Mouse (Mus musculus): ENCODE measurements around the gene Sntg2. TPM values are rescaled to one million over a fixed set of nuclear protein-coding genes. Genes with fewer than 3 reads are reported as not detected.
A peak's percentile ranks its signal among the peaks of the same experiment; 100 is the strongest.

Sntg2 gene
- polyA plus RNA-seq, 1 experiment, result 2.4 TPM

DNA sequence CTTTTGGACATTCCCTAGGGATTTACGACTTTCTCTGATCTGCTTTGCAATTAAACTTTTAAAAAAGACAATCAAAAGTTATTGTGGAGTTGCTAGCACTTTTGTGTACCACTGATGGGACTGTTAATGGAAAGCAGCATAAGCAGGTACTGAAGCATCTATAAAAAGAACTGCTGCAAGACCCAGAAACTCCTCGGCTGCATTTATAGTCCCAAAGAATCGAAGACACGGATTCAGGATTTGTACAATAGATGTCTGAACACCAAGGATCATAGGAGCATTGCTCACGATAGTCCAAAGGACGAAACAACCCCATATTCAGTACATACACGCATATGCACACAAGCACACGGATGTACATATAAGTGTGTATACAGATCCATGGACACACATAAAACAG, 213.4 kb downstream of the Sntg2 start:
- Histone ChIP-seq H3K27ac (ENCODE audit: insufficient read depth, low read length) (no peak overlapping the region), H3K4me1 (ENCODE audit: control insufficient read depth, insufficient read depth, low read length) (no peaks in the 10 kb centered on the region), H3K4me3 (ENCODE audit: insufficient read depth, low read length) (no peak overlapping the region)
- TF ChIP-seq CTCF (IDR thresholded peaks at IDR 0.05; ENCODE audit: extremely low read depth, insufficient read depth, low read length) (no peak), POLR2A (IDR thresholded peaks at IDR 0.05; ENCODE audit: extremely low read depth, insufficient read depth, low read length) (no peak)

DNA sequence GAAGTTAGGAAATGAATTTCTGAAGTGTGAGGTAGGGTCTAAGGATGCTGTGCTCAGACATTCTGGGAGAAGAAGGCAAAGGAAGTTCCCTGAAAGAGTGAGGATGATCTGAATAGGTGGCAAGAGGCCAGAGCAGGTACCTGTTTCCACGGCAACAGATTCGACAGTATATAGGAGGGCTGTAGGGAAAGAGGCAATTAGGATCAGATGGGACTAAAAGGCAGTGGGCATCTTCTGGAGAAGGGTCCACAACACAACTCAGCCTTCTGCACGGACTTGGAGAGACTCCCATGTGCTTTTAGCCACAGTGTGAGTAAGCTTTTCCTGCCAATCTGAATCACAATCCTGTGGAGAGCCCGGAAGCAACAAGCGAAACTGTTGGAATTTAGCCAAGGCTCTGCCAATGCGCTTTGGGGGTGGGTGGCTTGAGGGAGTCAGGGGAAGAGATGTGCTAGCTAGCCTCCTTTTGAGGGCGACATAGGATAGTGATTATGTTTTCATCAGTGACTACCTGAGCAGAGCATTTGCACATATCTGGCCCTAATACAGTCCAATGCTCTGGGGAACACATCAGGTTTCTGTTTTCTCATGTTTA, 219.0 kb downstream of the Sntg2 start:
- 0 out of 2 replicates have a peak, but pooled peaks cover 2% of the 10 kb centered on the region for H3K4me1 ChIP-seq (ENCODE audit: control insufficient read depth, insufficient read depth, low read length)
- H3K27ac ChIP-seq (ENCODE audit: insufficient read depth, low read length), result no peak overlapping the region
- no peak for TF ChIP-seq POLR2A (IDR thresholded peaks at IDR 0.05; ENCODE audit: extremely low read depth, insufficient read depth, low read length)
- TF ChIP-seq CTCF (IDR thresholded peaks at IDR 0.05; ENCODE audit: extremely low read depth, insufficient read depth, low read length), result no peak
- no peak overlapping the region for H3K4me3 ChIP-seq (ENCODE audit: insufficient read depth, low read length)

DNA sequence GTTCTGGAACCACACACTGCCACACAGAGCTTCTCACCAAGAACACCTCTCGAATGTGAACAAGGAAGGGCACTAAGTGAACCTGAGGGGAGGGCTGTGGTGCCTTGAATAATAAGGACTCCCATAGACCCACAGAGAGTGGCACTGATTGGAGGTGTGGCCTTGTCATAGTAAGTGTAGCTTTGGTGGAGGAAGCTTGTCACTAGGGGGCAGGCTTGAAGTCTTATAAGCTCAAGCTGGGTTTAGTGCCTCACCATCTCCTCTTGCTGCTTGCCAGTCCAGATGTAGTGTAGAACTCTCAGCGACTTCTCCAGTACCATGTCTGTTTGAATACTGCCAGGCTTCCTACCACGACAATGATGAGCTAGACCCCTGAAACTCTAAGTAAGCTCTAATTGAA, 231.1 kb downstream of the Sntg2 start:
- TF ChIP-seq POLR2A (IDR thresholded peaks at IDR 0.05; ENCODE audit: extremely low read depth, insufficient read depth, low read length) (no peak), CTCF (IDR thresholded peaks at IDR 0.05; ENCODE audit: extremely low read depth, insufficient read depth, low read length) (peak; percentile 35)
- Histone ChIP-seq H3K27ac (ENCODE audit: insufficient read depth, low read length) (no peak overlapping the region), H3K4me3 (ENCODE audit: insufficient read depth, low read length) (no peak overlapping the region), H3K4me1 (ENCODE audit: control insufficient read depth, insufficient read depth, low read length) (no peaks in the 10 kb centered on the region)

DNA sequence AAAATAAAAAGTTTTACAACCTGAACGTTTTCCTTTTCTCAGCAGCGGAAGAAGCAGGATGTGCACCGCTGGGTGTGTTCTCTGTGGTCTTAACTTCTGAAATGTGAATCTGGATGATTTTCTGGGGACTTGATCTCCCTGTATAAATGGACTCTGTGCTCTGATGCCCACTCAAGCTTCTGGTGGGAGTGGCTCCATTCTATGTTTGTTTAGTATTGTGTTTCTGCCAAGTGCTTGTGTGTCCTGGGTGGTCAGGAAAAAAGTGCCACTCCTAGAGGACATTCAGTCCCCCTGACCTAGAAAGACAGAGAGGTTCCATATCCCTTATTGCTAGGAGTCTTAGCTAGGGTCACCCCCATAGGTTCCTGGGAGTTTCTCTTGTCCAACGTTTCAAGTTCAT, 240.7 kb downstream of the Sntg2 start, which contains the start of gene Tpo:
Gene Tpo, minus strand, starts transcription at position 101 of the 400 bp plus-strand sequence.
- no peak within 1 kb of the TSS for H3K4me3 ChIP-seq (ENCODE audit: insufficient read depth, low read length)
- no peaks in the 10 kb centered on the region for H3K4me1 ChIP-seq (ENCODE audit: control insufficient read depth, insufficient read depth, low read length)

DNA sequence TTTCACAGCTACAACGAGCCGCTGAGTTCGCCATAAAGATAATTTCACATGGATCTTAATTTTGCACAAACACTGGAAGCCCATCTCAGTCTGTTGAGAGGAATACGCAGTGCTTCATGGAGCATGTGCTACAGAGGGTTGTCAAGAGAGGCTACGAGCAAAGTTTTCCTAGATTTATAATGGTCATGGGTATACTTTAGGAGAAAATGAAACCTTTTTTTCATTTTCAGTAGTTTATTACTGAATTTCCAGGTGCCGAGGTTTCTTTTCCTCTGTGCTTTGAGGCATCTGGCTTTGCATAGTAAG, 243.8 kb downstream of the Sntg2 start:
- TF ChIP-seq CTCF (IDR thresholded peaks at IDR 0.05; ENCODE audit: extremely low read depth, insufficient read depth, low read length) (no peak), POLR2A (IDR thresholded peaks at IDR 0.05; ENCODE audit: extremely low read depth, insufficient read depth, low read length) (no peak)
- H3K27ac ChIP-seq (ENCODE audit: insufficient read depth, low read length), result no peak overlapping the region
- no peak overlapping the region for H3K4me3 ChIP-seq (ENCODE audit: insufficient read depth, low read length)
- no peaks in the 10 kb centered on the region for H3K4me1 ChIP-seq (ENCODE audit: control insufficient read depth, insufficient read depth, low read length)

More for the DNA sequence above, 240.7 kb downstream of the Sntg2 start, which contains the start of gene Tpo:
- no peak for TF ChIP-seq CTCF (IDR thresholded peaks at IDR 0.05; ENCODE audit: extremely low read depth, insufficient read depth, low read length)
- no peak for TF ChIP-seq POLR2A (IDR thresholded peaks at IDR 0.05; ENCODE audit: extremely low read depth, insufficient read depth, low read length)
- H3K27ac ChIP-seq (ENCODE audit: insufficient read depth, low read length), result no peak within 1 kb of the TSS

DNA sequence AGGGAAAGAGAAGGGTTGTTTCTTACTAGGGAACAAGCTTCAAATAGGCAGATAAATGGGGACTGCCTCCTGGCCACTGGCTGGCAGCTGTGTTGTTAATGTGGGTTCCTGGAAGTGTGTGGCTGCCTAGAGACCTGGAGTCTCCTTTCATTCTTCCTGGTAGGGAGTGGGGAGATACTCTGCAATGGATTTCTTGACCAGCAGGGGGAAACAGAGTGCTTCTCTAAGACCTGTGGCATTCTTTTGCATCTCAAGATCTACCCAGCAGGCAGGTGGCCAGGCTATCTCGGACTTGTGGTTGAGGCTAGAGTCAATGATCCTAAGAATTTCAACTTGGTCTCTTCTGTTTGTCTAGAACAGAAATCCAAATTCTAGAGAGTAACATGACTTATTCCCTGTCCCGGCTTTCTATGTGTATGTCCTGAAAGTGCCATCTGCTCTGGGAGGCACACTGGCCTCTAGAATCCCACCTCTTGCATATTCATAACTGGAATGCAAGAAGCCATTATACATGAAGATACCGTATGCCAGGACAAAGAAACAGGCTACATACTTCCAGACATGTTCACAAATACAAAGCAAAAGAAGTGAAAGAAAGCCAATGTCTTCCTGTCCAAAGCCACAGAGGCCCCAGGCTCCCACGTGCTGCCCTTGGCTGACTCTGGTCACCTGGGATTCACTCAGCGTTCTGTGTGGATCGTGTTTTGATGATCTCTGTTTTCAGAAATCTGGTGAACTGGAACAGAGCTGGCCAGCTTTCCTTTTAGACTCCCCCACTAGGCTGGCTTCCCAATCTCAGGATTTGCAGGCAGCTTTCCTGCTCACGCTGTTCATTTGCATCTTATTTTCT, 244.4 kb downstream of the Sntg2 start:
- H3K4me3 ChIP-seq (ENCODE audit: insufficient read depth, low read length), result no peak overlapping the region
- no peaks in the 10 kb centered on the region for H3K4me1 ChIP-seq (ENCODE audit: control insufficient read depth, insufficient read depth, low read length)
- TF ChIP-seq CTCF (IDR thresholded peaks at IDR 0.05; ENCODE audit: extremely low read depth, insufficient read depth, low read length), result peak; percentile 78
- TF ChIP-seq POLR2A (IDR thresholded peaks at IDR 0.05; ENCODE audit: extremely low read depth, insufficient read depth, low read length), result no peak
- H3K27ac ChIP-seq (ENCODE audit: insufficient read depth, low read length), result peak overlapping the region; percentile 26; the same call in 1 of the 2 replicates

Other genes starting within 250 kb of the Sntg2 start
- gene Tpo, start 240.8 kb downstream of the Sntg2 start, polyA plus RNA-seq (2012; rRNA removed), result 0.40 and 0.46 TPM in 2 replicates
- 36.3 and 39.0 TPM in 2 replicates for gene Tmem18, start 211.1 kb upstream of the Sntg2 start, polyA plus RNA-seq (2012; rRNA removed)

All from cortical plate, adult 2 months (tissue).